Mouse (Mus musculus) retina, adult 2 months (tissue): Measurements from ENCODE around the gene Sema5b.

Source experiments
- DNase-seq: peaks from one replicate; pipeline ENCODE4 v3.0.0-alpha.2; 2012; ENCODE audit warnings: low read depth, low spot score

Sema5b gene

DNA sequence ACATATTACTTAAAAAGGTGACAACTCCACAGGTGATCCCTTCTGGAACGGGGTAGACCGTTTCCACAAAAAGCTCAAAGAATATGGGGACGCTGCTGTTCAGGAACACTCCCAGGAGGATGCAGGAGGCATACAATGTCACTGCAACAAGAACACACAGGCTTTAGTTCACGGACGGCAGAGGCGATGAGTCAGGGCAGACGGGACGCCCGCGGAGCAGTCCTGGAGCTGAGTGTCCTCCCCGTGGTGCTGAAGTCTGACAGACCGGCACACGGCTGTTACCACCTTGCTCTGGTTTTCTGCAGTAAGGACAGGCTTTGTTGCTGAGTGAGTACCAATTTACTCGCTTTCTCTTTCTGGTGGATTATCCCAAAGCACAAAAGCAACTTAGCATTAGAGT lies 163.9 kb downstream of the Sema5b start:
- no peak for DNase-seq

DNA sequence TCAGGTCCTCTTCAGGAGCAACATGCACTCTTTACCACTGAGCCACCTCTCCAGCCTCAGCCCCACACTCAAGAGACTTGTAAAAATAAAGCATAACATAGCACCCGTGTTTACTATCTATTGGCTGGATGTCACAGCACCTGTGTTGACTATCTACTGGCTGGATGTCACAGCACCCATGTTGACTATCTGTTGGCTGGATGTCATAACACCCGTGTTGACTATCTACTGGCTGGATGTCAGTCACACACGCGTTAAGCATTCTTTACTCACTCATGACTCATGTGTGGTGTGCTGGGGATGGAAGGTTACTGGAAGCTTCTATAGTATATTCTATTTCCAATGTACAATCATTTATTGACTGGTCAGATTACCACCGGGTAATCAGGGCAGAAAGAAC lies 166.1 kb downstream of the Sema5b start:
- no peak for DNase-seq

DNA sequence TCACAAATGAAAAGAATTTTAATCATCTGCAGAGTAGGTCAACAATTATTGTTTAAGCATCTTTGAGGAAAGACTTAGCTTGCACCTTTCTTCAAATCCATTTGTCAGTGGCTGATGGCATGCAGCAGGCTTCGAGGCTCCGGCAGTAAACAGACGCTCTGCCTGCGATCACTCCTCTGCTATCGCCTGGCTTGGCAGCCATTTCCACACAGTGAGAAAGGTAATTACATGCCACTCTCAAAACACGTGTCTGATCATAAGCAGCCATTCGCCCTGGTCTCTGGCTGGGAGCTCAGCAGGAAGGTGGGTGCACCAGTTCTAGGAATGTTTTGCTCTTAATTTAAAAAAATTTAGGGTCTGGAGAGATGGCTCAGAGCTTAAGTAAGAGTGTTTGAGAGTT lies 170.1 kb downstream of the Sema5b start:
- DNase-seq: no peak

DNA sequence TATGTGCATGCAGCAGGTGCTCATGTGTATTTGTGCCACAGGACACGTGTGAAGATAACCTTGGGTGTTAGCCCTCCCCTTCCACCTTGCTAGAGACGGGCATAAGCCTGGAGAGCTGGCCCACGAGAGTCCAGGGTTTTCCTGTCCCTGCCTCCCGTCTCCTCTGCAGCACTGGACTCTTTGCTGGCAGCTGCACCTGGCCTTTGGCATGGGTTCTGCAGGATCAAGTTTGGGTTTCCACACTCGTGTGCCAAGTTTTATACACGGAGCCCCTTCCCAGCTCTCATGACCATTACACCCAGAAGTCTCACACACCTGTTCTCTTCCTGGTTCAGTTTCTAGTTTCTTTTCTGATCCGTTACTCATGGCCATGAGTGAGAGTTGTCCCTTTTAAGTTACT lies 172.7 kb downstream of the Sema5b start:
- DNase-seq: no peak
